ENCODE assay signal across 8 mouse cellular contexts in the genomic region with DNA sequence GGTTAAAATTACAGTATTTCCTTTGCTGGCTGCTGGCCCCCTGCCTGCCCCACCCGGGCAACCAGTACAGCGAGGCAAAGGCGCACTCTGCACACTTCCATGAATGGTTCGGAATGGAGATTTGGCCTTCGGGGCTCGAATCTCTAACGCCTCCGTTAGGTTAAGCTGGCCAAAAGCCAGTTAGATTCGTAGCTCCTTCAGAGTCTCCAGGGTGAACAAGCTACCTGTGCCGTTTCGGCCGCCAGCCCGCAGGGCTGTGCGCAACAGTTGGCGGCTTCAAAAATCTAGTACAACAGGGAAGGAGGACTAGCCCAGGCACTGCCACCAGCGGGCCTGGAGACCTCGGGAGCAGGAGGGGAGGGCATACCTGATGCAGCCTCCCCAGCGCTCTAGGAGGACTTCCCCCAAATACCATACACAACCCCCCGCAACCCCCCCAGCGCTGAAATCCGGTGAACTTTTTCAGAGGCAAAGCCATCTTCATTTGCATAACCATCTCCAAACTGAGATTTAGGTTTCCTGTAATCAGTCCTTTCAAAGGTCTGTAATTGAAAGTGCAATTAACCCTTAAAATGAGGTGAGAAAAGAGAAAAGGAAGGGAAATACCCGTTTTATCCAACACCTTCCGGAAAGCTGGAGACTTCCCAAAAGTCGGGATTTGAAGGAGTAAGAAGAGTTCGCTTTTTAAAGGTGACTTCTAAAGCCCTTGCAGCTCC. TPM values are rescaled to one million over a fixed set of nuclear protein-coding genes. Genes with fewer than 3 reads are reported as not detected.
DNase-seq lines count a peak whose midpoint lies in the region; ATAC-seq and TF ChIP-seq lines count a peak whose summit lies in the region.

No protein-coding gene starts in this region.

- intact Hi-C loops in left cerebral cortex, adult 2 months (cut with DNase I) = loop anchor here (5.0 kb wide), 2 partner anchors 91 to 204 kb away; no protein-coding TSS in a partner anchor
- intact Hi-C loops in left cerebral cortex, postnatal 4 days (cut with DNase I) = no loop called here

- H3K9me3 ChIP-seq in forebrain, embryonic 10.5 days = no peaks in the 10 kb centered on the region
- H3K9me3 ChIP-seq in hindbrain, embryonic 13.5 days = no peaks in the 10 kb centered on the region
- H3K9me3 ChIP-seq in lung, embryonic 14.5 days (ENCODE audit: low read depth, low read length) = no peaks in the 10 kb centered on the region
- H3K9me3 ChIP-seq in stomach, postnatal 0 days (ENCODE audit: control insufficient read depth, low read length) = no peaks in the 10 kb centered on the region

- WGBS in forebrain, embryonic 10.5 days = 16% methylated on average over 25 of the region's 25 CpGs
- 12% methylated on average over 25 of the region's 25 CpGs for WGBS in hindbrain, embryonic 13.5 days
- WGBS in lung, embryonic 14.5 days = 7% methylated on average over 25 of the region's 25 CpGs
- 15% methylated on average over 25 of the region's 25 CpGs for WGBS in stomach, postnatal 0 days

- no peak for DNase-seq in left cerebral cortex, adult 2 months (ENCODE audit: extremely low spot score in 1 of 2, low spot score in 2 of 2)
- DNase-seq in left cerebral cortex, postnatal 4 days = no peak
- DNase-seq in forebrain, embryonic 10.5 days (ENCODE audit: extremely low spot score, low spot score) = no peak
- peak; percentile 50 for DNase-seq in lung, embryonic 14.5 days
- DNase-seq in stomach, postnatal 0 days (ENCODE audit: low spot score) = peak; percentile 24
- no peak for DNase-seq in thymus, postnatal 10 days (ENCODE audit: low spot score in 2 of 2)
- DNase-seq in layer of hippocampus, adult 18-20 months (ENCODE audit: low spot score in 2 of 2) = no peak

- peak overlapping the region; percentile 56 for H3K4me3 ChIP-seq in left cerebral cortex, adult 2 months
- H3K4me3 ChIP-seq in forebrain, embryonic 10.5 days = peak overlapping the region; percentile 70
- H3K4me3 ChIP-seq in hindbrain, embryonic 13.5 days = peak overlapping the region; percentile 51
- H3K4me3 ChIP-seq in lung, embryonic 14.5 days (ENCODE audit: low read depth, low read length) = peak overlapping the region; percentile 53
- H3K4me3 ChIP-seq in stomach, postnatal 0 days (ENCODE audit: low read depth, low read length) = peak overlapping the region; percentile 56

- no peak for ATAC-seq in hindbrain, embryonic 13.5 days (ENCODE audit: low FRiP score)
- no peak for ATAC-seq in lung, embryonic 14.5 days (ENCODE audit: insufficient read depth)
- ATAC-seq in stomach, postnatal 0 days (ENCODE audit: low FRiP score, low TSS enrichment) = no peak

- H3K4me1 ChIP-seq in forebrain, embryonic 10.5 days = peaks cover 44% of the 10 kb centered on the region
- peaks cover 9% of the 10 kb centered on the region for H3K4me1 ChIP-seq in hindbrain, embryonic 13.5 days (replicated peaks)
- no peaks in the 10 kb centered on the region for H3K4me1 ChIP-seq in lung, embryonic 14.5 days (ENCODE audit: insufficient read depth)
- H3K4me1 ChIP-seq in stomach, postnatal 0 days (replicated peaks; ENCODE audit: control insufficient read depth, insufficient read depth) = no peaks in the 10 kb centered on the region

- TF ChIP-seq CTCF in left cerebral cortex, adult 2 months (IDR thresholded peaks at IDR 0.05) = no peak
- no peak for TF ChIP-seq CTCF in lung, embryonic 14.5 days (IDR thresholded peaks at IDR 0.05; ENCODE audit: low read depth)
- TF ChIP-seq CTCF in stomach, postnatal 0 days (IDR thresholded peaks at IDR 0.05; ENCODE audit: low read depth) = no peak

- H3K9ac ChIP-seq in hindbrain, embryonic 13.5 days = peak overlapping the region; percentile 49
- H3K9ac ChIP-seq in lung, embryonic 14.5 days = peak overlapping the region; percentile 66
- peak overlapping the region; percentile 70 for H3K9ac ChIP-seq in stomach, postnatal 0 days (ENCODE audit: low read length)

- peak overlapping the region; percentile 73 for H3K4me2 ChIP-seq in hindbrain, embryonic 13.5 days
- peak overlapping the region; percentile 68 for H3K4me2 ChIP-seq in lung, embryonic 14.5 days
- peak overlapping the region; percentile 61 for H3K4me2 ChIP-seq in stomach, postnatal 0 days (replicated peaks; ENCODE audit: low read depth)

- H3K27ac ChIP-seq in left cerebral cortex, adult 2 months = no peak overlapping the region
- H3K27ac ChIP-seq in forebrain, embryonic 10.5 days = peak overlapping the region; percentile 93
- H3K27ac ChIP-seq in hindbrain, embryonic 13.5 days = no peak overlapping the region
- no peak overlapping the region for H3K27ac ChIP-seq in lung, embryonic 14.5 days (ENCODE audit: low read depth)
- no peak overlapping the region for H3K27ac ChIP-seq in stomach, postnatal 0 days (replicated peaks)

- peaks cover 49% of the 10 kb centered on the region for H3K27me3 ChIP-seq in forebrain, embryonic 10.5 days (ENCODE audit: poor library complexity, severe bottlenecking)
- peaks cover 21% of the 10 kb centered on the region for H3K27me3 ChIP-seq in hindbrain, embryonic 13.5 days
- no peaks in the 10 kb centered on the region for H3K27me3 ChIP-seq in lung, embryonic 14.5 days (ENCODE audit: insufficient read depth, low read length)
- no peaks in the 10 kb centered on the region for H3K27me3 ChIP-seq in stomach, postnatal 0 days (ENCODE audit: control insufficient read depth, insufficient read depth, low read length)

- H3K36me3 ChIP-seq in forebrain, embryonic 10.5 days (replicated peaks) = peaks cover 26% of the 10 kb centered on the region
- H3K36me3 ChIP-seq in hindbrain, embryonic 13.5 days = no peaks in the 10 kb centered on the region
- no peaks in the 10 kb centered on the region for H3K36me3 ChIP-seq in lung, embryonic 14.5 days (ENCODE audit: insufficient read depth)
- no peaks in the 10 kb centered on the region for H3K36me3 ChIP-seq in stomach, postnatal 0 days (ENCODE audit: control insufficient read depth, insufficient read depth, low read length)

- TF ChIP-seq EP300 in stomach, postnatal 0 days (optimal IDR thresholded peaks at IDR 0.05) = no peak

RNA-seq across cellular contexts. Expression of a gene that starts 1.5 kb away (rescaled TPM):
- total RNA-seq in left cerebral cortex, adult 2 months (2021) = 10 to 100 TPM; 22.0 to 25.1 TPM
- 10 to 100 TPM; 17.5 to 18.6 TPM for total RNA-seq in left cerebral cortex, postnatal 4 days (2021)
- 74.0 and 83.7 TPM in 2 replicates for polyA plus RNA-seq in forebrain, embryonic 10.5 days (2016; fragmentation: Nextera tagmentation; extraction: Ambion mirVana)
- polyA plus RNA-seq in hindbrain, embryonic 13.5 days (2015; fragmentation: Nextera tagmentation; extraction: Ambion mirVana) = 10.3 and 11.8 TPM in 2 replicates
- 36.2 and 36.6 TPM in 2 replicates for polyA plus RNA-seq in lung, embryonic 14.5 days (2014; fragmentation: Nextera tagmentation; extraction: Ambion mirVana)
- 23.1 and 25.0 TPM in 2 replicates for polyA plus RNA-seq in stomach, postnatal 0 days (2015; fragmentation: Nextera tagmentation; extraction: Ambion mirVana)
- total RNA-seq in layer of hippocampus, adult 18-20 months (2021) = 10 to 100 TPM; 52.4 to 54.6 TPM

Comparison
In these comparisons a context has a peak if more than half of its experiments do, and no peak if none do; other contexts are left out.
1. DNase-seq: peak in lung, embryonic 14.5 days (single experiment) and stomach, postnatal 0 days (single experiment); none in left cerebral cortex, adult 2 months (0 of 2), left cerebral cortex, postnatal 4 days (single experiment), forebrain, embryonic 10.5 days (single experiment), thymus, postnatal 10 days (0 of 2) and layer of hippocampus, adult 18-20 months (0 of 2).
2. Peak in every context shown above with its lines, with median percentiles within 50 percentile points of each other: H3K4me3 ChIP-seq, H3K4me2 ChIP-seq and H3K9ac ChIP-seq.